Mouse (Mus musculus) embryonic facial prominence, embryonic 11.5 days (tissue): ENCODE data around the gene Map6d1. TPM values are rescaled to one million over a fixed set of nuclear protein-coding genes. Genes with fewer than 3 reads are reported as not detected.

Experiments
- ATAC-seq: fragments of 200-750 bp; cut with Nextera tagmentation; replicated peaks from 2 replicates; pipeline ENCODE4 v1.8.0; 2017; ENCODE audit warnings: low read depth; ENCODE audit not compliant: insufficient number of reproducible peaks, low FRiP score, low TSS enrichment
- DNase-seq: peaks from one replicate; pipeline ENCODE4 v3.0.0-alpha.2; 2015; ENCODE audit warnings: low spot score
- H3K27ac ChIP-seq: fragments of 300-500 bp; sonication (generic); replicated peaks from 2 replicates; pipeline ENCODE4 v1.5.1; 2014; ENCODE audit warnings: mild to moderate bottlenecking, low read depth, low read length, control low read depth
- H3K27me3 ChIP-seq: fragments of 300-500 bp; sonication (generic); 2 replicates; pipeline ENCODE4 v1.6.1; 2014; ENCODE audit warnings: mild to moderate bottlenecking, low read length, moderate library complexity, mixed read lengths; ENCODE audit not compliant: control insufficient read depth, insufficient read depth
- H3K36me3 ChIP-seq: fragments of 300-500 bp; sonication (generic); replicated peaks from 2 replicates; pipeline ENCODE4 v1.6.1; 2014; ENCODE audit warnings: low read depth, mild to moderate bottlenecking, low read length, moderate library complexity, mixed read lengths; ENCODE audit not compliant: control insufficient read depth, insufficient read depth
- H3K4me1 ChIP-seq: fragments of 300-500 bp; sonication (generic); 2 replicates; pipeline ENCODE4 v1.6.1; 2014; ENCODE audit warnings: low read length, mixed read lengths; ENCODE audit not compliant: control insufficient read depth, insufficient read depth
- H3K4me2 ChIP-seq: fragments of 300-500 bp; sonication (generic); 2 replicates; pipeline ENCODE4 v1.6.1; 2014; ENCODE audit warnings: low read depth, mild to moderate bottlenecking, control low read depth, low read length, moderate library complexity
- H3K4me3 ChIP-seq: fragments of 300-500 bp; sonication (generic); 2 replicates; pipeline ENCODE4 v1.5.1; 2014; ENCODE audit warnings: low read depth, low read length, control low read depth
- H3K9ac ChIP-seq: fragments of 300-500 bp; sonication (generic); replicated peaks from 2 replicates; pipeline ENCODE4 v1.6.1; 2014; ENCODE audit warnings: mild to moderate bottlenecking, control low read depth, low read length
- H3K9me3 ChIP-seq: fragments of 300-500 bp; sonication (generic); replicated peaks from 2 replicates; pipeline ENCODE4 v1.6.1; 2016; ENCODE audit warnings: mild to moderate bottlenecking, low read length, inconsistent platforms, mixed read lengths; ENCODE audit not compliant: control insufficient read depth
- WGBS: fragments of 180-500 bp; shearing (Covaris S2); extraction: QIAGEN DNeasy Blood & Tissue Kit; methylation state at CpG from one replicate; pipeline ENCODE4 v1.1.7; 2014; 5-methylcytosine and 5-hydroxymethylcytosine counted together
- polyA plus RNA-seq: library from polyadenylated mRNA; unstranded; fragments of >200 nt; fragmentation: Nextera tagmentation; extraction: Ambion mirVana; gene quantifications from 2 replicates; pipeline ENCODE4 v1.2.1, GENCODE M21; 2014

Gene Map6d1
- polyA plus RNA-seq, 1 experiment from 2014 or later, result 1.5 TPM

- DNase-seq (peak; percentile 78), ATAC-seq (no peak)
- H3K27me3 ChIP-seq, result no peaks in the 10 kb centered on the region
- 92% methylated on average over 3 of the region's 3 CpGs for WGBS
- no peak overlapping the region for H3K4me2 ChIP-seq
- H3K27ac ChIP-seq, result no peak overlapping the region
- no peaks in the 10 kb centered on the region for H3K4me1 ChIP-seq
- peaks cover 14% of the 10 kb centered on the region for H3K36me3 ChIP-seq
- H3K4me3 ChIP-seq, result no peak overlapping the region
- no peaks in the 10 kb centered on the region for H3K9me3 ChIP-seq
- no peak overlapping the region for H3K9ac ChIP-seq
Measured at GRCm38 (mm10) chr16:20213591-20214226, 27.4 kb downstream of the Map6d1 start.

GRCm38 (mm10) chr16:20199501-20200201, 41.5 kb downstream of the Map6d1 start:
- no peaks in the 10 kb centered on the region for H3K9me3 ChIP-seq
- H3K36me3 ChIP-seq, result peaks cover 5% of the 10 kb centered on the region
- H3K4me2 ChIP-seq, result no peak overlapping the region
- peak; percentile 9 for DNase-seq
- whole genome bisulfite sequencing, result 82% methylated on average over 5 of the region's 5 CpGs
- no peak overlapping the region for H3K4me3 ChIP-seq
- no peak for ATAC-seq
- H3K27ac ChIP-seq, result no peak overlapping the region
- H3K9ac ChIP-seq, result no peak overlapping the region
- no peaks in the 10 kb centered on the region for H3K27me3 ChIP-seq
- H3K4me1 ChIP-seq, result no peaks in the 10 kb centered on the region

GRCm38 (mm10) chr16:20196962-20197361, 44.2 kb downstream of the Map6d1 start:
- ATAC-seq, result no peak
- Histone ChIP-seq H3K4me1 (no peaks in the 10 kb centered on the region), H3K4me2 (no peak overlapping the region), H3K9ac (no peak overlapping the region), H3K4me3 (no peak overlapping the region), H3K36me3 (peaks cover 8% of the 10 kb centered on the region), H3K27ac (no peak overlapping the region), H3K9me3 (no peaks in the 10 kb centered on the region), H3K27me3 (no peaks in the 10 kb centered on the region)
- 94% methylated on average over 5 of the region's 5 CpGs for WGBS
- DNase-seq, result no peak

GRCm38 (mm10) chr16:20195546-20195945, 45.6 kb downstream of the Map6d1 start:
- peaks cover 9% of the 10 kb centered on the region for H3K36me3 ChIP-seq
- no peak overlapping the region for H3K9ac ChIP-seq
- H3K9me3 ChIP-seq, result no peaks in the 10 kb centered on the region
- H3K4me3 ChIP-seq, result no peak overlapping the region
- WGBS, result 93% methylated on average over 3 of the region's 3 CpGs
- no peaks in the 10 kb centered on the region for H3K4me1 ChIP-seq
- ATAC-seq, result no peak
- no peaks in the 10 kb centered on the region for H3K27me3 ChIP-seq
- no peak overlapping the region for H3K27ac ChIP-seq
- peak; percentile 43 for DNase-seq
- H3K4me2 ChIP-seq, result no peak overlapping the region

- Histone ChIP-seq H3K36me3 (peaks cover 7% of the 10 kb centered on the region), H3K4me2 (no peak overlapping the region), H3K4me1 (no peaks in the 10 kb centered on the region), H3K9me3 (no peaks in the 10 kb centered on the region), H3K4me3 (no peak overlapping the region), H3K27ac (no peak overlapping the region), H3K27me3 (no peaks in the 10 kb centered on the region), H3K9ac (no peak overlapping the region)
- ATAC-seq, result no peak
- no peak for DNase-seq
Measured at GRCm38 (mm10) chr16:20192043-20192442, 49.1 kb downstream of the Map6d1 start.

GRCm38 (mm10) chr16:20191161-20191882, 49.8 kb downstream of the Map6d1 start:
- H3K9ac ChIP-seq, result no peak overlapping the region
- H3K27ac ChIP-seq, result no peak overlapping the region
- H3K4me1 ChIP-seq, result no peaks in the 10 kb centered on the region
- no peak overlapping the region for H3K4me3 ChIP-seq
- no peak overlapping the region for H3K4me2 ChIP-seq
- ATAC-seq (no peak), DNase-seq (no peak)
- no peaks in the 10 kb centered on the region for H3K9me3 ChIP-seq
- peaks cover 7% of the 10 kb centered on the region for H3K36me3 ChIP-seq
- H3K27me3 ChIP-seq, result no peaks in the 10 kb centered on the region
- WGBS, result 84% methylated on average over 3 of the region's 3 CpGs

GRCm38 (mm10) chr16:20185368-20185767, 55.8 kb downstream of the Map6d1 start:
- H3K9me3 ChIP-seq, result no peaks in the 10 kb centered on the region
- no peak overlapping the region for H3K4me2 ChIP-seq
- H3K9ac ChIP-seq, result no peak overlapping the region
- peak; percentile 34 for DNase-seq
- H3K4me1 ChIP-seq, result no peaks in the 10 kb centered on the region
- peaks cover 3% of the 10 kb centered on the region for H3K36me3 ChIP-seq
- H3K4me3 ChIP-seq, result no peak overlapping the region
- ATAC-seq, result no peak
- H3K27me3 ChIP-seq, result no peaks in the 10 kb centered on the region
- WGBS, result 67% methylated on average over 2 of the region's 2 CpGs
- H3K27ac ChIP-seq, result no peak overlapping the region
